Mouse (Mus musculus): ENCODE data around the gene Hsdl2. TPM values are rescaled to one million over a fixed set of nuclear protein-coding genes. Genes with fewer than 3 reads are reported as not detected.

The Hsdl2 gene
- polyA plus RNA-seq (2015; fragmentation: Nextera tagmentation; extraction: Ambion mirVana), result 59.5 and 70.1 TPM in 2 replicates

GRCm38 (mm10) chr4:59581314-59582185 lies at the start of gene Hsdl2:
TSS of gene Hsdl2 (plus strand) at chr4:59581563.
- H3K27me3 ChIP-seq, result no peaks in the 10 kb centered on the region
- H3K9ac ChIP-seq, result peak within 1 kb of the TSS; percentile 79
- H3K4me1 ChIP-seq (replicated peaks), result peaks cover 19% of the 10 kb centered on the region
- peak within 1 kb of the TSS; percentile 97 for H3K27ac ChIP-seq
- peak within 1 kb of the TSS; percentile 90 for H3K4me2 ChIP-seq
- no peaks in the 10 kb centered on the region for H3K36me3 ChIP-seq
- peak within 1 kb of the TSS; percentile 79 for H3K4me3 ChIP-seq
- H3K9me3 ChIP-seq (replicated peaks), result no peaks in the 10 kb centered on the region
- 1% methylated on average over 61 of the region's 61 CpGs for WGBS
- ATAC-seq (replicated peaks; ENCODE audit: insufficient number of reproducible peaks, insufficient read depth, low FRiP score, low read depth), result peak; percentile 96

GRCm38 (mm10) chr4:59533268-59533667 lies 48.1 kb upstream of the Hsdl2 start:
- no peaks in the 10 kb centered on the region for H3K9me3 ChIP-seq (replicated peaks)
- peaks cover 8% of the 10 kb centered on the region for H3K4me1 ChIP-seq (replicated peaks)
- no peak overlapping the region for H3K9ac ChIP-seq
- H3K4me2 ChIP-seq, result no peak overlapping the region
- H3K27ac ChIP-seq, result 0 out of 2 replicates have a peak overlapping the region, but pooled peaks have one; percentile 47
- H3K36me3 ChIP-seq, result no peaks in the 10 kb centered on the region
- ATAC-seq (replicated peaks; ENCODE audit: insufficient number of reproducible peaks, insufficient read depth, low FRiP score, low read depth), result no peak
- H3K4me3 ChIP-seq, result no peak overlapping the region
- no peaks in the 10 kb centered on the region for H3K27me3 ChIP-seq
- WGBS, result 11% methylated on average over 2 of the region's 2 CpGs

DNA sequence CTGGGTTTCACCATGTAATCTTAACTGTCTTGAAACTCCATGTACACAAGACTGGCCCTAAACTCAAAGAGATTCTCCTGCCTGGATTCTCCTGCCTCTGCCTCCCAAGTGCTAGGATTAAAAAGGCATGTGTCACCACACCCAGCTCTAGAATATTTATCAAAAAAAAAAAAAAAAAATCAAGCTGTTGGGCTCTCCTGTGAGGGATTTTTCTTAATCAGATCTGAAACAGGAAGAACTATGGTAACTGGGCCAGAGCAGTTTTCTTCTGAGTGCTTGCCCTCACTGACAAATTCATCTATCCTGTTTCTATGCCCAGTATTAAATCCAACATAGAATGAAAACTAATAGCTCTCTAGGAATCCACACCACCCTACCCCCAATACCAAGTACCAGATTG lies 45.7 kb upstream of the Hsdl2 start:
- Histone ChIP-seq H3K9me3 (replicated peaks) (no peaks in the 10 kb centered on the region), H3K9ac (no peak overlapping the region)

GRCm38 (mm10) chr4:59536281-59536680 lies 45.1 kb upstream of the Hsdl2 start:
- Histone ChIP-seq H3K9ac (no peak overlapping the region), H3K27ac (no peak overlapping the region), H3K4me3 (no peak overlapping the region), H3K4me1 (replicated peaks) (peaks cover 8% of the 10 kb centered on the region), H3K27me3 (no peaks in the 10 kb centered on the region), H3K9me3 (replicated peaks) (no peaks in the 10 kb centered on the region), H3K36me3 (no peaks in the 10 kb centered on the region), H3K4me2 (no peak overlapping the region)
- 95% methylated on average over 1 of the region's 1 CpGs for WGBS
- no peak for ATAC-seq (replicated peaks; ENCODE audit: insufficient number of reproducible peaks, insufficient read depth, low FRiP score, low read depth)

More for the DNA sequence above, 45.7 kb upstream of the Hsdl2 start:
- ATAC-seq (replicated peaks; ENCODE audit: insufficient number of reproducible peaks, insufficient read depth, low FRiP score, low read depth), result no peak
- Histone ChIP-seq H3K4me3 (no peak overlapping the region), H3K4me2 (no peak overlapping the region), H3K27me3 (no peaks in the 10 kb centered on the region), H3K36me3 (no peaks in the 10 kb centered on the region), H3K27ac (no peak overlapping the region), H3K4me1 (replicated peaks) (peaks cover 8% of the 10 kb centered on the region)

DNA sequence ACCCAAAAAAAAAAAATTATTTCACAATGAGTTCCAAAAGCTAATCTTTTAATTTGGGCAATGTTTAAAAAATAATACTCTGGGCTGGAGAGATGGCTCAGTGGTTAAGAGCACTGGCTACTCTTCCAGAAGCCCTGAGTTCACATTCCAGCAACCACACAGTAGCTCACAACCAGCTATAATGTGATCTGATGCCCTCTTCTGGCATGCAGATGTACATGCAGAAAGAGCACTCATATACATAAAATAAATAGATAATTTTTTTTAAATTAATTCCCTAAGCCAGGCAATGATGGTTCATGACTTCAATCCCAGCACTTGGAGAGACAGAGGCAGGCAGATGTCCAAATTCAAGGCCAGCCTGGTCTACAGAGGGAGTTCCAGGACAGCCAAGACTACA lies 38.4 kb upstream of the Hsdl2 start:
- Histone ChIP-seq H3K4me1 (replicated peaks) (peaks cover 16% of the 10 kb centered on the region), H3K27ac (no peak overlapping the region), H3K4me3 (no peak overlapping the region), H3K9ac (no peak overlapping the region), H3K36me3 (no peaks in the 10 kb centered on the region), H3K27me3 (no peaks in the 10 kb centered on the region), H3K4me2 (no peak overlapping the region), H3K9me3 (replicated peaks) (no peaks in the 10 kb centered on the region)
- ATAC-seq (replicated peaks; ENCODE audit: insufficient number of reproducible peaks, insufficient read depth, low FRiP score, low read depth), result no peak

DNA sequence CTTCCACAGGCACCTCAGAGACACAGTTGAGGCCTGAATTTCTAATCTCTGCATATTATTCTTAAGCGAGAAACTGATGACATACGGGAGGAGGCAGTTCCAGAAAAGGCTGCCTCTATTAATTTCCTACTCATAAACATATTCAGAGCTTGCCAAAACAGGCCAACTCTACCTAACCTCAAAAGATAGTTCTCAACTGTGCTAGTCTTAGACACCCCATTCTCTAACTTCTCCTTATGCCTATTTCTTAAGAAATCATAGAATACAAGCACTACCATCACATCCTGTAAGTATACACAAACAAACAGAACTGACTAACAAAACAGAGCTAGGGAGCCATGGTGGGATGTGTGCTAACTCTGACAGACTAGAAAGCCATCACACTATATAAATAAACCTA lies 36.7 kb upstream of the Hsdl2 start:
- no peaks in the 10 kb centered on the region for H3K36me3 ChIP-seq
- no peak overlapping the region for H3K4me3 ChIP-seq
- H3K9me3 ChIP-seq (replicated peaks), result no peaks in the 10 kb centered on the region
- H3K4me1 ChIP-seq (replicated peaks), result peaks cover 16% of the 10 kb centered on the region
- no peaks in the 10 kb centered on the region for H3K27me3 ChIP-seq
- H3K9ac ChIP-seq, result no peak overlapping the region
- no peak overlapping the region for H3K4me2 ChIP-seq
- 48% methylated on average over 2 of the region's 2 CpGs for WGBS
- ATAC-seq (replicated peaks; ENCODE audit: insufficient number of reproducible peaks, insufficient read depth, low FRiP score, low read depth), result no peak
- H3K27ac ChIP-seq, result no peak overlapping the region

DNA sequence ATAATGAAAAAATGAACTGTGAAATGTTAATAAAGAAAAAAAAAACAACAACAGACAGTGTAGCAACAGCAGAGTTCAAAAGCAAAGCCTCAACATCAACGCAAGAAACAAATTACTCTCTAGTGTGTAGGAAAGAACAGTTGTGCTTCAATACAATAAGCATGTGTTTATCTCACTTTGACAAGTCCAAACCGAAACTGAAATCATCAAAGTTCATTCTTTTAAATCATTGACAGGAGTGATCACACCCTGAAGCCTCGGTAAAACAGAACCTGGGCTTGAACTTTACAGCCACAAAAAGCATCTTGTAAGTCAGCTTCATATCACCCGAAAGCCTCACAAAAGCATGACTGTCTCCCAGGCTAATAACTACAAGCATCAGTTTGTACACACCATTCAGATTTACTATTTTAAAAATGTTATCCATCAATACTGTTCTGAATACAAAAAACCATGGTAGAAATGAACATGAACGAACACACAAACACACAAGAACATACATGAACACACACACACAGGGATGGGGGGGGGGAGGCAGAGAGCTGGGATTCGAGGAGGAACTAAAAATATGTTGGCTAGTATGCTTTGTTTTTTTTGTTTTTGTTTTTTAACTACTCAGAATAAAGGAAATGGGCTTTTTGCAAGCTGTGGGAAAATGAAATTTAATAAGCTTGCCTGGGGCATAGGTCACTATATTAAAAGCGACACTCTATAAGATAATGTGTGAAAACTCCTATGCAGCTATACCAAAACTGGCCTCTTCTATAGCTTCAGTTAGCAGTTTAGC lies 34.9 kb upstream of the Hsdl2 start:
- WGBS, result 48% methylated on average over 7 of the region's 7 CpGs
- H3K27me3 ChIP-seq, result no peaks in the 10 kb centered on the region
- peaks cover 18% of the 10 kb centered on the region for H3K4me1 ChIP-seq (replicated peaks)
- H3K9me3 ChIP-seq (replicated peaks), result no peaks in the 10 kb centered on the region
- no peak overlapping the region for H3K27ac ChIP-seq
- no peak overlapping the region for H3K9ac ChIP-seq
- peak overlapping the region; percentile 93 for H3K4me2 ChIP-seq
- H3K36me3 ChIP-seq, result no peaks in the 10 kb centered on the region
- ATAC-seq (replicated peaks; ENCODE audit: insufficient number of reproducible peaks, insufficient read depth, low FRiP score, low read depth), result no peak
- 0 out of 2 replicates have a peak overlapping the region, but pooled peaks have one; percentile 8 for H3K4me3 ChIP-seq

DNA sequence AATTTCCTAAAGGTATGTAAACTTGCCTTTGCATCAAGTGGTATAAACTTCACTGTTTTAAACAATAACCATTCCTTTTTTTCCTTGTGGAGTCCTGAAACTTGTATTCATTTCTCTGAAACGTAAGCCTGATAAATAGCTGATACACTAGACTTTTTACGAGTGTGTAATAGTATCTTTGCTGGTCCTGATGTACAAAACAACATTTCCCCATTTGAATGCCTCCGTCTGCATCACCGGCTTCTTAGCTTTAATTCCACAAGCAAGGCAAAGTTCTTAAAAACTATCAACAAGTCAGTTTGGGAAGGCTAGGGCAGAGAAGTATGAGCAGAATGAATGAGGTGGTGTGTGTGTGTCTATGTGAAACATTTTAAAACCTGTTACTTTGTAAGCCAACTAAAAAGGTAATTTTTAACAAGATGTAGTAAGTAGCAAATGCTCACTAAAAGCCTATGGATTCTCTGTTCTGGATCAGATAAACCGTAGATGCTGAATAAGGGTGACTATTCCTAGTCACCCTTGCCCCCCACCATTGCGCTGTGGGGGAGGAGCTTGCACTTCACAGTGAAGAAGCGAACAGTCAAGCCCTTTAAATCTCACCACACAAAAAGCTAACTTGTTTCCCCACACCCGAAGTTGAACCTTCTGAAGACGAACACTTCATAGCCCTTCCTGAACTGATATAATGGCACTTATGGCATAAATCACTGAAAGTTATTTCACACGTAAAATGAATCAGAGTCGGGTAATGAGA lies 34.0 kb upstream of the Hsdl2 start:
- WGBS, result 20% methylated on average over 11 of the region's 11 CpGs
- Histone ChIP-seq H3K4me2 (peak overlapping the region; percentile 93), H3K9ac (peak overlapping the region; percentile 81), H3K4me3 (peak overlapping the region; percentile 74), H3K27me3 (no peaks in the 10 kb centered on the region), H3K27ac (0 out of 2 replicates have a peak overlapping the region, but pooled peaks have one; percentile 21), H3K9me3 (replicated peaks) (no peaks in the 10 kb centered on the region), H3K36me3 (no peaks in the 10 kb centered on the region), H3K4me1 (replicated peaks) (peaks cover 16% of the 10 kb centered on the region)
- no peak for ATAC-seq (replicated peaks; ENCODE audit: insufficient number of reproducible peaks, insufficient read depth, low FRiP score, low read depth)

DNA sequence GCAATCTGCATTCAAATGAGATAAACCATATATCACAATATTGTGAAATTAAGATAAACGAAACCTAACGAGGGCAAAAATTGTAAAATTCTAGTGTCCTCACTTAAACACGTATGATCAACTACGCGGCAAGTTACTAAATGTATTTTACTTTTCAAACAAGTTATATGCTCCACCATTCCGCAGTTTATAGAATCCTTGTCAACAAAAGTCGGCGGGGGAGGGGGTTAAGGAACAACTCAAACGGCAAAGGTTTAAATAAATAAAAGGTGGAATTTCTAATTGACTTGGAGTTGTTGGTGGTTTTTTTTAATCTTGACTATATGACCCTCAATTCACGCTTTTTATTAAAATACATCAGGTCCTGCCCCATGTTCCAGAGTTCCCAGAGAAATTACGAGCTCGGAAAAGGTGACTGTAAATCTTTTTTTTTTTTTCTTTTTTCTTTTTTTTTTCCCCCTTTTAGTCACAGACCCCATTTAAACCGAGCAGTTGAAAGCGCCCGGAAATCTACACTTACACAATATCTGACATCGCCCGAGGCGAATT lies 33.3 kb upstream of the Hsdl2 start:
- ATAC-seq (replicated peaks; ENCODE audit: insufficient number of reproducible peaks, insufficient read depth, low FRiP score, low read depth), result no peak
- Histone ChIP-seq H3K9ac (peak overlapping the region; percentile 81), H3K4me3 (peak overlapping the region; percentile 74), H3K27ac (peak overlapping the region; percentile 91), H3K4me2 (peak overlapping the region; percentile 93), H3K36me3 (no peaks in the 10 kb centered on the region), H3K27me3 (no peaks in the 10 kb centered on the region), H3K9me3 (replicated peaks) (no peaks in the 10 kb centered on the region), H3K4me1 (replicated peaks) (peaks cover 16% of the 10 kb centered on the region)
- WGBS, result 2% methylated on average over 18 of the region's 18 CpGs

DNA sequence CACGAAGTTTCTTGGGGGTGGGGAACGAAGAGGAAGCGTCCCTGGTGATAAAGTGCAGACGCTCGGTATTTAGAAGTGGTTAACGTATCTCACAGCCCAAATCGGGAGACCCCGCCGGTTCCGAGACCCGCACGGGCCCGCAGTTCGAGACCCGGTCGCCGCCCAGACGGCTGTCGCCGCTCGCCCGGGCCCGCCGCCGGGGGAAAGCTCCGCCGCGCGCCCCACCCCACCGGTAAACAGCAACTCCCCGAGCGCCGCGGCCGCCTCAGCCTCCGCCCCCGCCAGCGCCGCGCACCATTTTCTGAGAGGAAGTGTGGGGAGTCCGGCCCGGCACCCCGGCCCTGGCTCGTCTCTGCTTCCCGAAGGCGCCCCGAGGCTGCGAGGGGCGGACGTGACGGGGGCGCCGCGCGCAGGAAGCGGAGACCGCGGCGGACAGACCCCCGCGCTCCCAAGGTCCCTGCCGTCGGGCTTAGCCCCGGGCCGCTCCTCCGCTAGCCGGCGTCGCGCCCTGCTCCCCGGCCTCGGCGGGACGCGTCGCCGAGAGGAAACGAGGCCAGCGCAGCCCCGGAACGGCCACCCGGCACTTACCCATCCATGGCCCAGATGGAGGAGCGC lies 32.7 kb upstream of the Hsdl2 start:
- Histone ChIP-seq H3K4me3 (peak overlapping the region; percentile 74), H3K27ac (peak overlapping the region; percentile 91), H3K4me1 (replicated peaks) (peaks cover 16% of the 10 kb centered on the region), H3K27me3 (no peaks in the 10 kb centered on the region), H3K9ac (peak overlapping the region; percentile 81), H3K4me2 (peak overlapping the region; percentile 93), H3K36me3 (no peaks in the 10 kb centered on the region), H3K9me3 (replicated peaks) (no peaks in the 10 kb centered on the region)
- ATAC-seq (replicated peaks; ENCODE audit: insufficient number of reproducible peaks, insufficient read depth, low FRiP score, low read depth), result peak; percentile 81
- under 1% methylated on average over 83 of the region's 83 CpGs for WGBS

Measured in heart, embryonic 15.5 days (tissue).